Mouse (Mus musculus): ENCODE results near the gene Alox15. TPM values are rescaled to one million over a fixed set of nuclear protein-coding genes. Genes with fewer than 3 reads are reported as not detected.

Alox15 gene
- polyA plus RNA-seq, 1 experiment from 2014 or later, result not detected

DNA sequence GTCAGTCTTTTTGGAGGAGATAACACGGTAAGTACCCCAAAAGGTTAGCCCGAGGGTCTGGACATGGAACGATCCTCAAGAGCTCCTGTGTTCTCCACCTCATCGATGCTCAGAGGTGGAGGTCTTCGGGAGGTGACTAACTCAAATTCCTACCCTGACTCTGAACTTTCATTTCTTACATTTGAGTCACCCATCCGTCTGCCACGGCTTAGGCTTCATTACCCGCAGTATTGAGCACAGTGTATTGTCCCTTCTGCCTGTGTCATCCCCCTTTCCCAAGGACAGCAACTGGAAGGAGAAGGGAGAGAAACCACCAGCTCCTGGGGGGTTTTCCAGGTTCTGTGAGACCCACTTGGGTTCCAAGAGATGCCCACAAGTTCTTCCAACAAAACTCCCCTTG is 27.1 kb downstream of the Alox15 start:
- H3K36me3 ChIP-seq (ENCODE audit: control insufficient read depth, insufficient read depth, low read length), result no peaks in the 10 kb centered on the region
- no peak overlapping the region for H3K4me3 ChIP-seq (replicated peaks; ENCODE audit: low read depth, low read length)

DNA sequence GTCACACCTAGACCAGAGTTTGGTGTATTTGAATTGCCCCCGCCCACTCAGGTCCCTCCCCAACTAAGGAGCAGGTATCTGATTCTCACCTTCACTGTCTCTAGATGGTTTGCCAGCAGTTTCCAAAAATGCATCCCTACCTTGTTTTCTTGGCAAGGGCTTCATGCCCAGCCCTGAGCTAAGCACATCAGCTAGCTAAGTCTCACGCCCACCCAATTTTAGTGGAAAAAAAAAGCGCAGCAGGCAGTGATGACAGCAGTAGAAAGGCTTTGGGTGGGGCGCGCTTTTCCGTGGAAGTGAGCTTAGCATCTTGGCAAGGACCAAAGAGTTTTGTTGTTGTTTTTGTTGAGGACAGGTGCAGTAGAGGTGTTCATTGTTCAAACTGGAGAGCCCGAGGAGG is 29.3 kb downstream of the Alox15 start, which contains the start of gene Alox12e:
Alox12e (minus strand) TSS at position 101 of the 400 bp plus-strand sequence.
- WGBS, result 25% methylated on average over 7 of the region's 7 CpGs
- no peaks in the 10 kb centered on the region for H3K9me3 ChIP-seq (ENCODE audit: control insufficient read depth, low read length)
- no peak for DNase-seq
- H3K27ac ChIP-seq (replicated peaks; ENCODE audit: low read depth, low read length), result no peak within 1 kb of the TSS
- H3K27me3 ChIP-seq (ENCODE audit: control insufficient read depth, insufficient read depth, low read length), result peaks cover 14% of the 10 kb centered on the region
- H3K9ac ChIP-seq (replicated peaks; ENCODE audit: low read length), result no peak within 1 kb of the TSS
- H3K4me2 ChIP-seq (ENCODE audit: low read length), result peak within 1 kb of the TSS; percentile 27; the same call in 1 of the 2 replicates
- no peaks in the 10 kb centered on the region for H3K36me3 ChIP-seq (ENCODE audit: control insufficient read depth, insufficient read depth, low read length)
- H3K4me3 ChIP-seq (replicated peaks; ENCODE audit: low read depth, low read length), result 0 out of 2 replicates have a peak within 1 kb of the TSS, but pooled peaks have one; percentile 2
- no peak for ATAC-seq (ENCODE audit: low FRiP score, low TSS enrichment)
- H3K4me1 ChIP-seq (ENCODE audit: control insufficient read depth, insufficient read depth, low read length), result no peaks in the 10 kb centered on the region

More for the DNA sequence above, 27.1 kb downstream of the Alox15 start:
- H3K9me3 ChIP-seq (ENCODE audit: control insufficient read depth, low read length), result no peaks in the 10 kb centered on the region
- H3K27ac ChIP-seq (replicated peaks; ENCODE audit: low read depth, low read length), result no peak overlapping the region
- H3K9ac ChIP-seq (replicated peaks; ENCODE audit: low read length), result no peak overlapping the region
- no peaks in the 10 kb centered on the region for H3K4me1 ChIP-seq (ENCODE audit: control insufficient read depth, insufficient read depth, low read length)
- 89% methylated on average over 8 of the region's 8 CpGs for WGBS
- H3K4me2 ChIP-seq (ENCODE audit: low read length), result no peak overlapping the region
- peaks cover 14% of the 10 kb centered on the region for H3K27me3 ChIP-seq (ENCODE audit: control insufficient read depth, insufficient read depth, low read length)
- ATAC-seq (ENCODE audit: low FRiP score, low TSS enrichment) (no peak), DNase-seq (no peak)

DNA sequence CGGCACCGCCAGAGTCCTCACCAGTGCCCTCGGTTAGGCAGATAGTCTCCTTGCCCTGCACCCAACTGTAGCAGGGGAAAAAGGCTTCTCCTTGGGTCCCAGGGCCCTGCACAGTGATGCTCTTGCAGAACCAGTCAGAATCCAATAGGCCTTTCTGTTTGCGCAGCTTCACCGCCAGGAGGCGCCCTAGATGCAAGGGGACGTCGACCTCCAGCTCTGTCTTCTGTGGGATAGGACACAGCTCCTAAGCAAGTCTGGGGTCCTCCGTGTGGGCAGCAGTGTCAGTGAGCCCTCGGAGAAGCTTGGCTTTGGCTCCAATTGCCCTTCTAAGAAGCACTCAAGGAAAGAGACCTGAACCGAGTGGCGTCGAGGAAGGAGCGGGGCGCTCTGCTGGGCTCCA is 30.2 kb downstream of the Alox15 start:
- Histone ChIP-seq H3K4me2 (ENCODE audit: low read length) (peak overlapping the region; percentile 27; the same call in 1 of the 2 replicates), H3K9me3 (ENCODE audit: control insufficient read depth, low read length) (no peaks in the 10 kb centered on the region), H3K27ac (replicated peaks; ENCODE audit: low read depth, low read length) (no peak overlapping the region), H3K9ac (replicated peaks; ENCODE audit: low read length) (no peak overlapping the region), H3K4me1 (ENCODE audit: control insufficient read depth, insufficient read depth, low read length) (no peaks in the 10 kb centered on the region), H3K36me3 (ENCODE audit: control insufficient read depth, insufficient read depth, low read length) (no peaks in the 10 kb centered on the region), H3K27me3 (ENCODE audit: control insufficient read depth, insufficient read depth, low read length) (peaks cover 14% of the 10 kb centered on the region), H3K4me3 (replicated peaks; ENCODE audit: low read depth, low read length) (0 out of 2 replicates have a peak overlapping the region, but pooled peaks have one; percentile 2)
- 2% methylated on average over 15 of the region's 15 CpGs for WGBS
- ATAC-seq (ENCODE audit: low FRiP score, low TSS enrichment) (no peak), DNase-seq (peak; percentile 69)

DNA sequence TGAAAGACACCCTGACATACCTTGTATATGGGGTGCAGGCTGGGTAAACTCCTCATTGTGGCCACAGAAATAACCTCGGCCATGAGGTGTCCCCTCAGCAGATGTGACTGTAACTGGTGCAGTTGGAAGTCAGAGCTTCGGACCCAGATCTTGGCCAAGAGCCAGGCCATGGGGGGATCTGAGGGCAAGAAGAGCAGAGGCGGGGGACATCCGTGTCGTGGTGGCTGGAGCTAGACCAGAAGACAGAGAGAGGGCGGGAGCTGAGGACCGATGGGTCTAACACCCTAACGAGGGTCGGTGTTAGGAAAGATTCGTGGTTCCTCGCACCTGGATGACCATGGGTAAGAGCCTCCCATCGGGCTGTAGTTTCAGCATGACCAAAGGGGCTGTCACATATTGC is 32.2 kb downstream of the Alox15 start:
- H3K9ac ChIP-seq (replicated peaks; ENCODE audit: low read length), result no peak overlapping the region
- peaks cover 14% of the 10 kb centered on the region for H3K27me3 ChIP-seq (ENCODE audit: control insufficient read depth, insufficient read depth, low read length)
- no peaks in the 10 kb centered on the region for H3K4me1 ChIP-seq (ENCODE audit: control insufficient read depth, insufficient read depth, low read length)
- no peak overlapping the region for H3K27ac ChIP-seq (replicated peaks; ENCODE audit: low read depth, low read length)
- ATAC-seq (ENCODE audit: low FRiP score, low TSS enrichment) (no peak), DNase-seq (no peak)
- H3K36me3 ChIP-seq (ENCODE audit: control insufficient read depth, insufficient read depth, low read length), result no peaks in the 10 kb centered on the region
- no peak overlapping the region for H3K4me2 ChIP-seq (ENCODE audit: low read length)
- 81% methylated on average over 12 of the region's 12 CpGs for WGBS
- H3K4me3 ChIP-seq (replicated peaks; ENCODE audit: low read depth, low read length), result no peak overlapping the region
- H3K9me3 ChIP-seq (ENCODE audit: control insufficient read depth, low read length), result no peaks in the 10 kb centered on the region

DNA sequence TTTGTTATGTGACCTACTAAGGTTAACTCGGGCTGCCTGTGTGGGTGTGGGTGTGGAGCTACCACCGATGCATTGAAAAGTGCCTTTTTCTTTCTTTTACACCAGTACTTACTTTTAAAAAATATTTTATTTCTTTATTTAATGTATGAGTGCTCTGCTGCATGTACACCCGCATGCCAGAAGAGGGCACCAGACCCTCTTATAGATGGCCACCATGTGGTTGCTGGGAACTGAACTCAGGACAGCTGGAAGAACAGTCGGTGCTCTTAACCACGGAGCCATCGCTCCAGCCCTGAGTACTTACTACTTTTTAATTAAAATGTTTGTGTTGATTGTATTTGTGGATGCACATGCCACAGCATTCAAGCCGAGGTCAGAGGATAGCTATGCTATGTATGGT is 38.0 kb downstream of the Alox15 start:
- DNase-seq, result peak; percentile 27
- H3K36me3 ChIP-seq (ENCODE audit: control insufficient read depth, insufficient read depth, low read length), result no peaks in the 10 kb centered on the region
- ATAC-seq (ENCODE audit: low FRiP score, low TSS enrichment), result no peak
- no peaks in the 10 kb centered on the region for H3K9me3 ChIP-seq (ENCODE audit: control insufficient read depth, low read length)
- no peak overlapping the region for H3K27ac ChIP-seq (replicated peaks; ENCODE audit: low read depth, low read length)
- no peak overlapping the region for H3K4me3 ChIP-seq (replicated peaks; ENCODE audit: low read depth, low read length)
- no peak overlapping the region for H3K4me2 ChIP-seq (ENCODE audit: low read length)
- no peaks in the 10 kb centered on the region for H3K4me1 ChIP-seq (ENCODE audit: control insufficient read depth, insufficient read depth, low read length)
- 46% methylated on average over 7 of the region's 7 CpGs for WGBS
- no peak overlapping the region for H3K9ac ChIP-seq (replicated peaks; ENCODE audit: low read length)
- no peaks in the 10 kb centered on the region for H3K27me3 ChIP-seq (ENCODE audit: control insufficient read depth, insufficient read depth, low read length)

GRCm38 (mm10) chr11:70309341-70309740 is 42.5 kb downstream of the Alox15 start:
- 31% methylated on average over 9 of the region's 9 CpGs for WGBS
- H3K9me3 ChIP-seq (ENCODE audit: control insufficient read depth, low read length), result no peaks in the 10 kb centered on the region
- no peak overlapping the region for H3K4me2 ChIP-seq (ENCODE audit: low read length)
- H3K36me3 ChIP-seq (ENCODE audit: control insufficient read depth, insufficient read depth, low read length), result no peaks in the 10 kb centered on the region
- no peaks in the 10 kb centered on the region for H3K4me1 ChIP-seq (ENCODE audit: control insufficient read depth, insufficient read depth, low read length)
- no peak overlapping the region for H3K9ac ChIP-seq (replicated peaks; ENCODE audit: low read length)
- DNase-seq (peak; percentile 73), ATAC-seq (ENCODE audit: low FRiP score, low TSS enrichment) (no peak)
- no peak overlapping the region for H3K4me3 ChIP-seq (replicated peaks; ENCODE audit: low read depth, low read length)
- no peaks in the 10 kb centered on the region for H3K27me3 ChIP-seq (ENCODE audit: control insufficient read depth, insufficient read depth, low read length)
- no peak overlapping the region for H3K27ac ChIP-seq (replicated peaks; ENCODE audit: low read depth, low read length)

DNA sequence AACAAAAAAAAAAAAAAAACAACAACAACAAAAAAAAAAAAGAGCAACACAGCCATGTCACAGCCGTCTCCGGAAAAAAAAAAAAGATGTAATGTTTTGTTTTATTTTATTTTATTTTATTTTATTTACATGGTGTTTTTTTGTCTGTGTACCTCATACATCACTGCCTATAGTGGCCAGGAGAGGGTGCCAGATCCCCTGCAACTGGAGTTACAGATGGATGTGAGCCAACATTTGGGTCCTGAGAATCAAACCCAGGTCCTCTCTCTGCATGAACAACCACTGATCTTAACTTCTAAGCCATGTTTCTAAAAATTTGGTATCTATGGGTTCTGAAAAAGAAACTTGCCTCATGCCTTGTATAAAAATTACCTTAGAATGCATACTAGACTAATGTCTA is 43.5 kb downstream of the Alox15 start:
- no peak for ATAC-seq (ENCODE audit: low FRiP score, low TSS enrichment)
- H3K9me3 ChIP-seq (ENCODE audit: control insufficient read depth, low read length), result no peaks in the 10 kb centered on the region
- H3K4me3 ChIP-seq (replicated peaks; ENCODE audit: low read depth, low read length), result no peak overlapping the region
- H3K4me2 ChIP-seq (ENCODE audit: low read length), result no peak overlapping the region
- 92% methylated on average over 2 of the region's 2 CpGs for WGBS
- no peak overlapping the region for H3K27ac ChIP-seq (replicated peaks; ENCODE audit: low read depth, low read length)
- no peak for DNase-seq
- H3K27me3 ChIP-seq (ENCODE audit: control insufficient read depth, insufficient read depth, low read length), result no peaks in the 10 kb centered on the region
- H3K9ac ChIP-seq (replicated peaks; ENCODE audit: low read length), result no peak overlapping the region
- no peaks in the 10 kb centered on the region for H3K4me1 ChIP-seq (ENCODE audit: control insufficient read depth, insufficient read depth, low read length)
- H3K36me3 ChIP-seq (ENCODE audit: control insufficient read depth, insufficient read depth, low read length), result no peaks in the 10 kb centered on the region

GRCm38 (mm10) chr11:70306159-70306558 is 45.7 kb downstream of the Alox15 start:
- Histone ChIP-seq H3K4me3 (replicated peaks; ENCODE audit: low read depth, low read length) (no peak overlapping the region), H3K36me3 (ENCODE audit: control insufficient read depth, insufficient read depth, low read length) (no peaks in the 10 kb centered on the region), H3K27me3 (ENCODE audit: control insufficient read depth, insufficient read depth, low read length) (no peaks in the 10 kb centered on the region), H3K9me3 (ENCODE audit: control insufficient read depth, low read length) (no peaks in the 10 kb centered on the region), H3K4me1 (ENCODE audit: control insufficient read depth, insufficient read depth, low read length) (no peaks in the 10 kb centered on the region), H3K4me2 (ENCODE audit: low read length) (no peak overlapping the region), H3K27ac (replicated peaks; ENCODE audit: low read depth, low read length) (no peak overlapping the region), H3K9ac (replicated peaks; ENCODE audit: low read length) (no peak overlapping the region)
- DNase-seq (no peak), ATAC-seq (ENCODE audit: low FRiP score, low TSS enrichment) (no peak)
- WGBS, result 77% methylated on average over 7 of the region's 7 CpGs

DNA sequence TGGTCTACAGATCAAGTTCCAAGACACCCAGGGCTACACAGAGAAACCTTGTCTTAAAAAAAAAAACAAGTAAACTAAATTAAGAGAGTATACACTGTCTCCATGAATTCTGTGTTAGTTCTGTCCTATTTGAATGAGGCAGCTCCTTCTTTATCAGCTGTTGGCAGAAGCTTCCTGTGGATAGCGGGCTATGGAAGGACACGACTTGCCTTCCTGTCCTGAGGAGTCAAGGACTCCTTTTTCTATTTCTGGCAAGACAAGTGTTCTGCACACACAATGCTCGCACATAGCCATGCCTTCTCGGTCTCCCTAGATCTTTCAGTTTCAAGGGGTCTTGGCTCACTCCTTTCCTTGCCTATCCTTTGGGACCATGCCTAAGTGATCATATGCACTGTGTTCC is 49.5 kb downstream of the Alox15 start:
- Histone ChIP-seq H3K9me3 (ENCODE audit: control insufficient read depth, low read length) (no peaks in the 10 kb centered on the region), H3K4me2 (ENCODE audit: low read length) (no peak overlapping the region), H3K27me3 (ENCODE audit: control insufficient read depth, insufficient read depth, low read length) (no peaks in the 10 kb centered on the region), H3K9ac (replicated peaks; ENCODE audit: low read length) (no peak overlapping the region), H3K27ac (replicated peaks; ENCODE audit: low read depth, low read length) (no peak overlapping the region), H3K4me3 (replicated peaks; ENCODE audit: low read depth, low read length) (no peak overlapping the region), H3K36me3 (ENCODE audit: control insufficient read depth, insufficient read depth, low read length) (no peaks in the 10 kb centered on the region), H3K4me1 (ENCODE audit: control insufficient read depth, insufficient read depth, low read length) (no peaks in the 10 kb centered on the region)
- DNase-seq (no peak), ATAC-seq (ENCODE audit: low FRiP score, low TSS enrichment) (no peak)
- WGBS, result 86% methylated on average over 4 of the region's 4 CpGs
